Mouse (Mus musculus): Measurements from ENCODE around the gene Rnf24. TPM values are rescaled to one million over a fixed set of nuclear protein-coding genes. Genes with fewer than 3 reads are reported as not detected.

Gene Rnf24
- total RNA-seq, 2 experiments from 2014 or later: 8.0 to 9.0 TPM

GRCm38 (mm10) chr2:131262680-131263670, 89.7 kb downstream of the Rnf24 start:
- DNase-seq: no peak

DNA sequence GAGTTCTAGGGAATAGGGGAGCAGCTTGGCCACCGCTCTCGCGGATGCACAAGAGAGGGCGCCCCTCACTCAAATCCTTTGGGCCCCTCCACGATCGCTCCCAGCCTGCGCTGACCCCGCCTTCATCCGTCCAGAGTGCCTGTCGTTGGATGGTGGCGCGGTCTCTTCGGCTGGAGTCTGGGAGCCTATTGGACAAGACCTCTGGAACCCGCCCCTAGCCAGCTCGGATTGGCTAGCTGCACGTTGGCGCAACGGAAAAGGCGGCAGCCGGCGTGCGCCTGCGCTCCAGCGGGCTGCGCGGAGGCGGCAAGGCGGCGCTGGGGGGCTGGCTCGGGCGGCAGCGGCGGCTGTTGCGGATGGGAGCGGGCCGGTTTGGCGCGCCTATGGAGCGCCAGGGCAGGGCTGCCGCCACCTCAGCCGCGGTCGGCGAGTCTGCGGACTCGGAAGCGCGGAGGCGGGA, 90.4 kb downstream of the Rnf24 start, which contains the start of gene Pank2:
Gene Pank2, plus strand, starts transcription at position 283 of the 460 bp plus-strand sequence.
- peak; percentile 98 for DNase-seq

GRCm38 (mm10) chr2:131261481-131262212, 91.0 kb downstream of the Rnf24 start:
- DNase-seq: no peak

- no peak for DNase-seq
These were observed 92.0 kb downstream of the Rnf24 start for GRCm38 (mm10) chr2:131260544-131261307.

DNA sequence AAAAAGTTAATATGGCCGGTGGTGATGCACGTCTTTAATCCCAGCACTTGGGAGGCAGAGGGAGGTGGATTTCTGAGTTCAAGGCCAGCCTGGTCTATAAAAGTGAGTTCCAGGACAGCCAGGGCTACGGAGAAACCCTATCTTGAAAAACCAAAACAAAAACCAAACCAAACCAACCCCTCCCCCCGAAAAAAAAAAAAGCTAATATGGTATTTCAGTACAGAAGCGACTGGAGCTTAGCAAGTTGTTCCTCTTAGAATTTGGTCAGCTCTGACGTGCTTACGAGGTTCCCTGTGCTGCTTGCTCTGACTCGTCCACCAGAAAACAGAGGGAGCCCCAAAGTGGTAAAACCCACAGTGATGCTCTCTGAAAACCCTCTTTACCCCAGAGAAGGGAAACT, 94.0 kb downstream of the Rnf24 start:
- no peak for DNase-seq

DNA sequence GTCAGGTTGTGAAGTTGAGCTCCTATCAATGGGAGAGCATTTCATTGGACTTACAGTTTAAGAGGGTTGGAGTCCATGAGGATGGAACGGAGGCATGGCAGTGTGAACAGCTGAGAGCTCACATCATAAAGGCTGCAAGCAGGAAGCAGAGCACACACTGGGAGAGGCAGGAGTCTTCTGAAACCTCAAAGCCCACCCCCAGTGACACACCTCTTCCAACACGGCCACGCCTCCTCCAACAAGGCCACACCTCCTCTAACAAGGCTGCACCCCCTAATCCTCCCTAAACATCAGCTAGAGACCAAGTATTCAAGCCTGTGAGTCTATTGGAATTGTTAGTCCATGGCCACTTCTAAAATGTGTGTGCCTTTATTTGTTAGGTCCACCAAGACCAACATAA, 97.0 kb downstream of the Rnf24 start:
- DNase-seq: no peak

GRCm38 (mm10) chr2:131254329-131254713, 98.4 kb downstream of the Rnf24 start:
- no peak for DNase-seq

DNA sequence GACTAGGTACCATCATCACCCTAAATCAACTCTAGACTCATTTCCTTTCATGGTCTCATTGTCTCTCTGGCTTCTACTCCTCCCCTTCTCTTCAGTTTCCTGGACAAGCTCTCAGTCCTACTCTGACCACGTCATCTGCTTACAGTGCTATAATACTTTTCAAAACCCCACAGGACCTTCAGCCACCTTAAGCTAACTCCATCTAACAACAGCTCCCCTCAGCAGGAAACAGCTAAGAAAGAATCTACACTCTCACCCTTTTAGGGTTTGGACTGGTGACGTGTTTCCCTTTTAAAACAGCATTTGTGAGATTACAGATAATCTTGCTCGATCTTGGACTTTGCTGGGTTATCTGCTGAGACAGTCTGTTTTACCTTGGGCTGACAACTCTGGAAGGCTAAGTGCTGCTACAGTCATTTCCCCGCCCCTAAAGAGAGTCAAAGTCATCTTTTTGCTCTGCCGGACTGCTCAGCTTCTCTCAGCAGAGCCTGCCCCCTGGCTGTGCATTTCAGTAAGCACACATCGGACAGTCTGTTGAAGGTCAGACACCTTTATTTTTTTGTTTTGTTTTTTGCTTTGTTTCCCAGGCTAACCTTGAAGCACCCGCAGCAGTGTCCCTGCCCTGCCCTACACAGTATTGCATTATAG, 98.9 kb downstream of the Rnf24 start:
- DNase-seq: peak; percentile 80

Small RNA genes lying within 50 kb of the gene (microRNA-seq; reads per million reads assigned to microRNA genes)
- gene Mir103-2: 36.2 to 49.8 reads per million in 2 experiments

Other genes with a start within 250 kb of the Rnf24 start
- gene Hspa12b, start 225.6 kb downstream of the Rnf24 start, total RNA-seq (2021): 10 to 100 TPM; 40.3 to 40.6 TPM
- not detected for gene Gm11037, start 219.4 kb downstream of the Rnf24 start, total RNA-seq (2021)
- 10 to 100 TPM; 23.4 to 26.0 TPM for gene 1700037H04Rik, start 192.8 kb downstream of the Rnf24 start, total RNA-seq (2021)
- 10 to 100 TPM; 76.5 to 78.4 TPM for gene Cenpb, start 172.8 kb downstream of the Rnf24 start, total RNA-seq (2021)
- 10 to 100 TPM; 23.5 to 34.1 TPM for gene Cdc25b, start 165.9 kb downstream of the Rnf24 start, total RNA-seq (2021)
- gene Spef1, start 165.6 kb downstream of the Rnf24 start, total RNA-seq (2021): 1 to 10 TPM; 6.3 to 7.2 TPM
- 10 to 100 TPM; 32.6 to 42.4 TPM for gene Ap5s1, start 145.8 kb downstream of the Rnf24 start, total RNA-seq (2021)
- 10 to 100 TPM; 28.9 to 29.1 TPM for gene Mavs, start 118.8 kb downstream of the Rnf24 start, total RNA-seq (2021)
- gene Pank2, start 90.4 kb downstream of the Rnf24 start, total RNA-seq (2021): 10 to 100 TPM; 41.1 to 44.4 TPM
- 10 to 100 TPM; 33.7 to 35.2 TPM for gene Smox, start 138.6 kb upstream of the Rnf24 start, total RNA-seq (2021)
- 1 to 10 TPM; 2.8 to 3.8 TPM for gene Adra1d, start 209.4 kb upstream of the Rnf24 start, total RNA-seq (2021)